Mouse (Mus musculus) retina, postnatal 1 day (tissue): ENCODE data around the gene Triobp.

Source experiments
- DNase-seq: peaks from one replicate; pipeline ENCODE4 v3.0.0-alpha.2; 2012

The Triobp gene

GRCm38 (mm10) chr15:78971626-78972025 is 24.1 kb downstream of the Triobp start:
- no peak for DNase-seq

GRCm38 (mm10) chr15:78973950-78974349 is 26.4 kb downstream of the Triobp start:
- DNase-seq, result no peak

GRCm38 (mm10) chr15:78977676-78978159 is 30.2 kb downstream of the Triobp start:
- DNase-seq, result no peak

GRCm38 (mm10) chr15:78978875-78979274 is 31.4 kb downstream of the Triobp start:
- no peak for DNase-seq

- DNase-seq, result no peak
Observed at GRCm38 (mm10) chr15:78980084-78980483, 32.6 kb downstream of the Triobp start.

GRCm38 (mm10) chr15:78982658-78983435 is 35.3 kb downstream of the Triobp start:
- DNase-seq, result peak; percentile 95

GRCm38 (mm10) chr15:78983436-78984285 is 36.1 kb downstream of the Triobp start:
- peak; percentile 71 for DNase-seq

- DNase-seq, result no peak
Observed at GRCm38 (mm10) chr15:78984286-78984778, 36.8 kb downstream of the Triobp start.

- DNase-seq, result no peak
Observed at GRCm38 (mm10) chr15:78986536-78987220, 39.2 kb downstream of the Triobp start.

- DNase-seq, result peak; percentile 95
Observed at GRCm38 (mm10) chr15:78988499-78988971, 41.0 kb downstream of the Triobp start.

- DNase-seq, result no peak
Observed at GRCm38 (mm10) chr15:78989152-78990092, 41.9 kb downstream of the Triobp start.

- no peak for DNase-seq
Observed at GRCm38 (mm10) chr15:78990093-78990463, 42.6 kb downstream of the Triobp start.

GRCm38 (mm10) chr15:78990970-78991525 is 43.5 kb downstream of the Triobp start:
- DNase-seq, result no peak

- no peak for DNase-seq
Observed at GRCm38 (mm10) chr15:78992235-78992634, 44.7 kb downstream of the Triobp start.

- DNase-seq, result no peak
Observed at GRCm38 (mm10) chr15:78992925-78993324, 45.4 kb downstream of the Triobp start.

- DNase-seq, result no peak
Observed at GRCm38 (mm10) chr15:78995916-78996315, 48.4 kb downstream of the Triobp start.

- no peak for DNase-seq
Observed at GRCm38 (mm10) chr15:78996663-78997062, 49.1 kb downstream of the Triobp start.

- DNase-seq, result no peak
Observed at GRCm38 (mm10) chr15:78998348-78998747, 50.8 kb downstream of the Triobp start.

GRCm38 (mm10) chr15:78999586-78999985 is 52.1 kb downstream of the Triobp start:
- no peak for DNase-seq

- DNase-seq, result no peak
Observed at GRCm38 (mm10) chr15:79000357-79000791, 52.9 kb downstream of the Triobp start.

- no peak for DNase-seq
Observed at GRCm38 (mm10) chr15:79001559-79001958, 54.0 kb downstream of the Triobp start.
